Mouse (Mus musculus): ENCODE data around the gene Vmn1r10.

Gene Vmn1r10

DNA sequence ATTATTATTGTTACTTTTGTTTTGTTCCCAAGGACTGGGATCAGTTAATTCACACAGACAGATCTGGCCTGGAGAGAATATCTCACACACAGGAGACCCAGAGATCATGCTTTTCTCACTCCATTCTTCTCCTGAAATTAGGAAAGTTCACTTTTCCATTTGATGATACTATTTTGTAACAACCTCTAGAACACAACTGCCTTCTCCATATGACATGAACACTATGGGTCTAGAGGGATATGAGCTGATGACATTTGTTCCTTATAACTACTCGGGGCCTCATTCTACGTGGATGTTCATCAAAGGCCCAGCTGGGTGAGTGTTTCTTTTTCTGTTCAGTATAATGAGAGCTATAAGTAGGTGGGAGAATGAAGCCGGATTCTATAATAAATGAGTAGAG is at the start of gene Vmn1r10:
TSS of gene Vmn1r10 (plus strand) at position 301 of the 400 bp plus-strand sequence.
- no peak for DNase-seq (ENCODE audit: extremely low read depth, insufficient read length, low spot score)

DNA sequence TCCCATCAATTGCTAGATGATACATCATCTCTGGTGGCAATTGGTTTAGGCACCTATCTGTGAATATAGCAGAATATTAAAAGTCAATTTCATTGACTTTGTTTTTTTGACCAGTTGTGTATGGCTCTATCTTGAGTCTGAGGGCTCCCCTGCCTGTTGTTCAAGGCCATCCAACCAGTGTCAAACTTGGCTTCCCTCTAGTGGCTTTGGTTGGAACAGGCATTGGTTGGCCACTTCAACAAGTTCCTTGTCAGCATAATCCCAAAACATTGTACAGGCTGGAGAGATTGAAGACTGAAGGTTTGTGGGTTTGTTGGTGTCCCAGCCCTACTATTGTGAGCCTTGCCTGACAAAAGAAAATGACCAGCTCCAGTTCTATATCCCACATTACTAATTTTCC is 45.5 kb upstream of the Vmn1r10 start:
- no peak for DNase-seq (ENCODE audit: extremely low read depth, insufficient read length, low spot score)

DNA sequence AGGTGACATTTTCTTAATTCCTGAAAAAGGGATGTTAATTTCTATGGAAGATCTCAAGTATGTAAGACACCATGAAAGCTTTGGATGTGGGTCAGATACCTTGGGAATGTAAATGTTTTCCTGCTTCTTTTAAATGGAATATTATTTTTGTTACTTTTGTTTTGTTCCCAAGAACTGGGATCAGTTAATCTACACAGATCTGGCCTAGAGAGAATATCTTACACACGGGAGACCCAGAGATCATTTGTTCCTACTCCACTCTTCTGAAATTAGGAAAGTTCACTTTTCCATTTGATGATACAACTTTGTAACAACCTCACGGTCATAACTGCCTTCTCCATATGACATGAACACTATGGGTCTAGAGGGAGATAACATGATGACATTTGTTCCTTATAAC is 42.8 kb upstream of the Vmn1r10 start, which contains the start of gene Vmn1r9:
TSS of gene Vmn1r9 (plus strand) at position 301 of the 400 bp plus-strand sequence.
- DNase-seq (ENCODE audit: extremely low read depth, insufficient read length, low spot score): no peak

DNA sequence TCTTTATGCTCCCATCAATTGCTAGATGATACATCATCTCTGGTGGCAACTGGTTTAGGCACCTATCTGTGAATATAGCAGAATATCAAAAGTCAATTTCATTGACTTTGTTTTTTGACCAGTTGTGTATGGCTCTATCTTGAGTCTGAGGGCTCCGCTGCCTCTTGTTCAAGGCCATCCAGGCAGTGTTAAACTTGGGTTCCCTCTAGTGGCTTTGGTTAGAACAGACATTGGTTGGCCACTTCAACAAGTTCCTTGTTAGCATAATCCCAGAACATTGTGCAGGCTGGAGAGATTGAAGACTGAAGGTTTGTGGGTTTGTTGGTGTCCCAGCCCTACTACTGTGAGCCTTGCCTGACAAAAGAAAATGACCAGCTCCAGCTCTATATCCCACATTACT is 2.9 kb upstream of the Vmn1r10 start:
- no peak for DNase-seq (ENCODE audit: extremely low read depth, insufficient read length, low spot score)

DNA sequence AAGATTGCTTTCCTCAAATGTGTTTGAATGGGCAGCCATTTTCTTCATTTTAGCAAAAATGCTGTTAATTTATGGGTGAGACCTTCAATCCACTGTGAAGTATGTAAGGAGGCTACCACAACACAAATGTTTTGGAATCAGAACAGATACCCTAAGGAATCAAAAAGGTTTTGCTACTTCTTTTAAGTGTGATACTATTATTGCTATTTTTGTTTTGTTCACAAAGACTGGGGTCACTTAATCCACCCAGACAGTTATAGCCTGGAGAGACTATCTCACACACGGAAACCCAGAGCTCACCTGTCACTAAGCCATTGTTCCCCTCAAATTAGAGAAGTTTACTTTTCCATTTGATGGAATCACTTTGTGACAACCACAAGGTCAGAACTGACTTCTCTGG is 23.9 kb downstream of the Vmn1r10 start, which contains the start of gene Vmn1r11:
TSS of gene Vmn1r11 (plus strand) at position 301 of the 400 bp plus-strand sequence.
- no peak for DNase-seq (ENCODE audit: extremely low read depth, insufficient read length, low spot score)

DNA sequence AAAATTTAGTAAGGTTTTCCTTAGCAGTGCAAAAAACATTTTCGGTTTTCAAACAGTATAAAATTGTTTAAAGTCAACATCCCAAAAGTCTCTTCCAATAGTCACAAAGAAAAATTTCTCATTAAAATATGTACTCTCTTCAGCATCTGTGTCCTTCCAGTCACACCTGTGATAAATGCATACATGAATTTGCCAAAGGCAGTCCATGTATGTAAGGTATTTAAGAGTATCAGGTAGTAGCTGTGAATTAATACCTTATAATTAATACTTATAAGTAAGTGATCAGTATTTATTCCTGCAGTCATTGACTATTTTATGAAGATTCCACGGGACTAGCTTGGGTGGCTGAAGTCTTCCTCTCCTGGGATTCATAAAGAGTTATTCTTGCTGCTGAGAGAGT is 47.4 kb downstream of the Vmn1r10 start, which contains the start of gene Vmn1r12:
TSS of gene Vmn1r12 (plus strand) at position 301 of the 400 bp plus-strand sequence.
- no peak for DNase-seq (ENCODE audit: extremely low read depth, insufficient read length, low spot score)

Measured in 3134 (cell line).